Mouse (Mus musculus) hindbrain, embryonic 11.5 days (tissue): ENCODE measurements at regions not wholly inside any gene's neighbourhood (a gene's known extent, or its start where the extent isn't known, plus 50 kb on each side); places are given as distances from the start of the nearest gene placed in this dataset.
"Not testable (repeated sequence)": the region's sequence is repeated elsewhere in the genome, so short reads cannot be mapped to it uniquely, and the experiment has no call there.

Experiments used
- ATAC-seq: fragments of 200-750 bp; cut with Nextera tagmentation; 2 replicates; pipeline ENCODE4 v1.8.0; 2017; ENCODE audit warnings: mild to moderate bottlenecking, moderate TSS enrichment, moderate library complexity; ENCODE audit not compliant: low FRiP score
- DNase-seq: peaks from one replicate; pipeline ENCODE4 v3.0.0-alpha.2; 2015; ENCODE audit warnings: low spot score
- H3K27ac ChIP-seq: fragments of 300-500 bp; sonication (generic); 2 replicates; pipeline ENCODE4 v1.5.1; 2014; ENCODE audit warnings: mild to moderate bottlenecking, low read depth, low read length
- H3K27me3 ChIP-seq: fragments of 300-500 bp; sonication (generic); 2 replicates; pipeline ENCODE4 v1.6.1; 2014; ENCODE audit warnings: mild to moderate bottlenecking, low read length, moderate library complexity, mixed read lengths; ENCODE audit not compliant: control insufficient read depth, insufficient read depth
- H3K36me3 ChIP-seq: fragments of 300-500 bp; sonication (generic); 2 replicates; pipeline ENCODE4 v1.6.1; 2014; ENCODE audit warnings: mild to moderate bottlenecking, low read length, moderate library complexity, mixed read lengths; ENCODE audit not compliant: control insufficient read depth, insufficient read depth
- H3K4me1 ChIP-seq: fragments of 300-500 bp; sonication (generic); replicated peaks from 2 replicates; pipeline ENCODE4 v1.6.1; 2014; ENCODE audit warnings: low read length, mixed read lengths; ENCODE audit not compliant: control insufficient read depth, insufficient read depth
- H3K4me2 ChIP-seq: fragments of 300-500 bp; sonication (generic); replicated peaks from 2 replicates; pipeline ENCODE4 v1.6.1; 2014; ENCODE audit warnings: mild to moderate bottlenecking, low read depth, low read length
- H3K4me3 ChIP-seq: fragments of 300-500 bp; sonication (generic); 2 replicates; pipeline ENCODE4 v1.5.1; 2014; ENCODE audit warnings: low read depth, low read length
- H3K9ac ChIP-seq: fragments of 300-500 bp; sonication (generic); 2 replicates; pipeline ENCODE4 v1.6.1; 2014; ENCODE audit warnings: low read depth, low read length
- H3K9me3 ChIP-seq: fragments of 300-500 bp; sonication (generic); 2 replicates; pipeline ENCODE4 v1.6.1; 2016; ENCODE audit warnings: low read length; ENCODE audit not compliant: control insufficient read depth
- WGBS: fragments of 180-500 bp; shearing (Covaris S2); extraction: QIAGEN DNeasy Blood & Tissue Kit; methylation state at CpG from one replicate; pipeline ENCODE4 v1.1.7; 2014; 5-methylcytosine and 5-hydroxymethylcytosine counted together

DNA sequence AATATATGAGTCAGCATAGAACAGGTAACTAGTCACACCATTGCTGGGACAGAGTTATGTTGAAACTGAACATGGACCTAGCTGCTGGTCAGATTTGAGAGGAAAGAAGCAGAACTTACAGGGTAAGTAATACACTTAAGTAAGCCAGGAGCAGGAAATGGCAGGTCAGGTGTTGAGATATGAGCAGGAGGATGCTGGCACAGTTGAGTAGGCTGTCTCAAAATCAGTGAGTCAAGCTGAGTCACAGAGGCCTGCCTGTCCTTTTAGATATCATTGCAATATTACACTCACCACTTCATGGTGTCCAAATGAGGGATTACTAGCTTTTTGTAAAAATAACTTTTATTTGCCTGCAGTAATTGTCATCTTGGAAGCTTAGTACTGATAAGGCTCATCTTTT, 182.6 kb upstream of the Kcnj3 start:
- H3K27me3 ChIP-seq: no peaks in the 10 kb centered on the region
- H3K9ac ChIP-seq: no peak overlapping the region
- no peaks in the 10 kb centered on the region for H3K36me3 ChIP-seq
- ATAC-seq (no peak), DNase-seq (no peak)
- no peaks in the 10 kb centered on the region for H3K4me1 ChIP-seq
- H3K9me3 ChIP-seq: no peaks in the 10 kb centered on the region
- H3K4me2 ChIP-seq: no peak overlapping the region
- H3K27ac ChIP-seq: no peak overlapping the region
- no peak overlapping the region for H3K4me3 ChIP-seq

DNA sequence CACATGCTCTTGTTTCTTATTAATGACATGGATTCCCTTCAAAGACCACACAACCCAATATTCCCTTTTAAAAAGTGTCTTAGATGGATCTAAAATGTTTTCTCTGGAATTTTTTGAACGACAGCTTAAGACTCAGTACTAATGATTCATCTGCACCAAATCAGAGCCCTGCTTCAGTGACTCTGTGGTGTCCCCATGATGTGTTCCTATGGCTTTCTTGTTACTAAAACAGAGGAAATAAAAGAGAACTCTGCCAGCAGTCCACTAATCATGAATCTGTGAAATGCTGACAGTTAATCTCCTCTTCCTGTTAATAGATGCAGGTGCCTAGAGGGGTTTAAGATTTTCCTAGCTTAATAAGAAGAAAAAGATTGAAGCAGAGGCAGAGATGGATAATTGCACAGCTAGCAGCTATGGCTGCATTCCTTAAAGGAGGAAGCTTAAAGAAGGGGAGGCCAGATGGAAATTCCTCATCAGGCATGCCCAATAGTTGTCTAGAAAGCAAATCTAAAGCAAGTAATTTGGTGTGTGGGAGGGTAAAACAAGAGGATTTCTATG, 173.0 kb upstream of the Kcnj3 start:
- Histone ChIP-seq H3K9me3 (no peaks in the 10 kb centered on the region), H3K27me3 (no peaks in the 10 kb centered on the region), H3K4me2 (no peak overlapping the region), H3K4me1 (no peaks in the 10 kb centered on the region), H3K4me3 (no peak overlapping the region), H3K27ac (no peak overlapping the region), H3K36me3 (no peaks in the 10 kb centered on the region), H3K9ac (no peak overlapping the region)
- ATAC-seq (no peak), DNase-seq (no peak)
- 69% methylated on average over 1 of the region's 1 CpGs for WGBS

DNA sequence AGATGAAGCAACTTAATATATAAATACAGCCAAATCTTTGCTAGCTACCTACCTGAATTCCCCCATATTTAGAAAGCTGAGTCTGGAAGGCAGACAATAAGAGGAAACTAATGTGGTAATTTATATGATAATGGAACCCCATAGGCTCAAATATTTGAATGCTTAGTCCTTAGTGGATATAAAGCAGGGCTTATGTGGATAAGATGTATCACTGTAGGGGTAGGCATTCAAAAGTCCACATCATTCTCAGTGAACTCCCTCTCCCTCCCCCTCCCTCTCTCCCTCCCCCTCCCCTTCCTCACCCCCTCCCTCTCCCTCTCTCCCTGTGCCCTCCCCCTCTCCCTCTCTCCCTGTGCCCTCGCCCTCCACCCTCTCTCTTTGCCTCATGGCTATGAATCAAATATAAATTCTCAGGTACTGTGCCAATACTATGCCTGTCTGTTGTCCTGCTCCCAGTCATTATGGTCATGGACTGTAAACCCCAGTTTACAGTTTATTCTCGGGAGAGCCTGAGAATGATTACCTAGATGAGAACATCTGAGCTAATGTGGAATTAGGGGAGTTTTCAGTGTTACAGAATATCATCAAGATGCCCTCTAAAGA, 171.8 kb upstream of the Kcnj3 start:
- Histone ChIP-seq H3K27ac (no peak overlapping the region), H3K4me1 (no peaks in the 10 kb centered on the region), H3K27me3 (no peaks in the 10 kb centered on the region), H3K36me3 (no peaks in the 10 kb centered on the region), H3K9ac (no peak overlapping the region), H3K9me3 (no peaks in the 10 kb centered on the region), H3K4me3 (no peak overlapping the region), H3K4me2 (no peak overlapping the region)
- ATAC-seq (peak; percentile 45; the same call in 1 of the 2 replicates), DNase-seq (no peak)
- 81% methylated on average over 1 of the region's 2 CpGs for WGBS

DNA sequence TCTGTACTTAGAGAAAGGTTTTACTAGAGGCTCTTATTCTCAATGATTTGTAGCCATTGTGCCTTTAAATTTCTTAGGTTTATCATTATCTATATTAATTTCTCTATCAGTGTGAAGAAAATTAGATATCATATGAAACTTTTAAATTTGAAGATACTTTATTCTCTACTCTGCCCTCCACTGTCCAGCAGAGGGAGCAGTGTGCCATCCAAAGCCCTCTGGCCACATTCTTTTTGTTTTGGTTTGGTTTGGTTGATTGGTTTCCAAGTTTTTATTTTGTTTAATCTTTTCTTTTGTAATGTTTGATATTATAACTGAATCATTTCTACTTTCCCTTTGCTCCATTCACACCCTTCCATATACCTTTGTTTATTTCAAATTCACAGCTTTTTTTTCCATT, 129.4 kb upstream of the Kcnj3 start:
- Histone ChIP-seq H3K4me1 (no peaks in the 10 kb centered on the region), H3K4me3 (no peak overlapping the region), H3K36me3 (no peaks in the 10 kb centered on the region), H3K9ac (no peak overlapping the region), H3K4me2 (no peak overlapping the region), H3K27ac (no peak overlapping the region), H3K27me3 (no peaks in the 10 kb centered on the region), H3K9me3 (no peaks in the 10 kb centered on the region)
- peak; percentile 43 for DNase-seq
- no peak for ATAC-seq

DNA sequence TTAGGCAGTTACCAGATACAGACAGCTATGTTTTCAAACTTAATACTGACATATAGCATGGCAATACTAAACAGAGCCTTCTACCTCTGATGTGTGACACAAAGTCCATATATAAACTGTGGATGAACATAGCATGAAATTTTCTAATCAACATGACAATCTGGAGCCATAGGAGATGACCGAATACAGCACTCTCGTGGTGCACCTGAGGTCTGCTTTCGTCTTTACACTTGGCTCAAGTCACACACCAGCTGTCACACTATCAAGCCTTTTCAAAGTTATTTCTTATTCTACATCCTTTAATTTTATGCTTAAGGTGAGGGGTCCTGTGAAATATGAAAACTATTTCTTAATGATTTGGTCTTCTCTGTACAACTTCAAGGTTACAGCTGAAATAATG, 120.1 kb upstream of the Kcnj3 start:
- no peak overlapping the region for H3K9ac ChIP-seq
- H3K27ac ChIP-seq: no peak overlapping the region
- WGBS: 78% methylated on average over 3 of the region's 3 CpGs
- H3K4me1 ChIP-seq: no peaks in the 10 kb centered on the region
- H3K9me3 ChIP-seq: no peaks in the 10 kb centered on the region
- no peak overlapping the region for H3K4me3 ChIP-seq
- ATAC-seq (no peak), DNase-seq (no peak)
- no peak overlapping the region for H3K4me2 ChIP-seq
- H3K36me3 ChIP-seq: no peaks in the 10 kb centered on the region
- H3K27me3 ChIP-seq: no peaks in the 10 kb centered on the region

DNA sequence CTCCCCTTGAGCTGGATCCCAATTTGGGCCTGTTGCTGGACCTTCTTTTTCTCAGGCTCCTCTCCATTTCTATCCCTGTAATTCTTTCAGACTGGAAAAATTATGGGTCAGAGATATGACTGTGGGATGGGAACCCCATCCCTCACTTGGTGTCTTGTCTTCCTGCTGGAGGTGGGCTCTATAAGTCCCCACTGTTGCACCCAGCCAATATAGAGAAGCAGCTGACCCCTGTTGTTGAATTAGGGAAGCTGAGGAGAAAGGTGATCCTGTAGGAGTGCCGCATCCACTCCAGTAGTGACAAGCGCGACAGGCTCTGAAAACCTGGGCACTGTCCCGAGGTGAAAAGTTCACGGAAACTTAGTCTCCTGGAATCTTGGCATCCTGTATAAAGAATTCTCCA, 81.7 kb upstream of the Kcnj3 start:
- 94% methylated on average over 5 of the region's 5 CpGs for WGBS
- not testable (repeated sequence) for H3K9ac ChIP-seq, H3K4me3 ChIP-seq, ATAC-seq, H3K9me3 ChIP-seq, DNase-seq, H3K27me3 ChIP-seq, H3K27ac ChIP-seq, H3K4me2 ChIP-seq, H3K36me3 ChIP-seq, H3K4me1 ChIP-seq
